17 mouse cellular contexts compared by ENCODE assay signal in genomic region chr10:62342512-62342911, GRCm38 (mm10). TPM values are rescaled to one million over a fixed set of nuclear protein-coding genes. Genes with fewer than 3 reads are reported as not detected.
DNase-seq lines count a peak whose midpoint lies in the region; ATAC-seq and TF ChIP-seq lines count a peak whose summit lies in the region.
"Had no signal": no experiment of that assay in that cellular context is flagged by ENCODE, and none has a peak within 500 bp of the region (broad histone marks: within the 10 kb centered on the region; RNA-seq: fewer than 3 reads in every experiment).

No protein-coding gene starts in this region.

- H3K9ac ChIP-seq in stomach, embryonic 16.5 days (ENCODE audit: low read length), result 0 out of 2 replicates have a peak overlapping the region, but pooled peaks have one; percentile 33
- H3K9ac ChIP-seq in stomach, postnatal 0 days (ENCODE audit: low read length), result no peak overlapping the region
- H3K9ac ChIP-seq in liver, embryonic 15.5 days, result peak overlapping the region; percentile 89
- H3K9ac ChIP-seq: embryonic facial prominence, embryonic 12.5 days; forebrain, embryonic 15.5 days; midbrain, embryonic 15.5 days; neural tube, embryonic 13.5 days had no signal

- no peak for TF ChIP-seq CTCF in stomach, postnatal 0 days (IDR thresholded peaks at IDR 0.05; ENCODE audit: low read depth)

- H3K36me3 ChIP-seq in stomach, embryonic 16.5 days (ENCODE audit: control insufficient read depth, insufficient read depth, low read length), result no peaks in the 10 kb centered on the region
- H3K36me3 ChIP-seq in stomach, postnatal 0 days (ENCODE audit: control insufficient read depth, insufficient read depth, low read length), result no peaks in the 10 kb centered on the region
- peaks cover 18% of the 10 kb centered on the region; the same call in 1 of the 2 replicates for H3K36me3 ChIP-seq in liver, embryonic 15.5 days (replicated peaks)
- H3K36me3 ChIP-seq: embryonic facial prominence, embryonic 12.5 days; forebrain, embryonic 15.5 days; midbrain, embryonic 15.5 days; neural tube, embryonic 13.5 days had no signal

- H3K27ac ChIP-seq in stomach, embryonic 16.5 days (ENCODE audit: low read length), result no peak overlapping the region
- H3K27ac ChIP-seq in stomach, postnatal 0 days (replicated peaks), result no peak overlapping the region
- peak overlapping the region; percentile 98 for H3K27ac ChIP-seq in liver, embryonic 15.5 days (replicated peaks)
- H3K27ac ChIP-seq: embryonic facial prominence, embryonic 12.5 days; forebrain, embryonic 15.5 days; kidney, postnatal 0 days; midbrain, embryonic 15.5 days; neural tube, embryonic 13.5 days had no signal

- H3K4me1 ChIP-seq in stomach, embryonic 16.5 days (ENCODE audit: control insufficient read depth, insufficient read depth, low read length), result peaks cover 21% of the 10 kb centered on the region
- H3K4me1 ChIP-seq in stomach, postnatal 0 days (replicated peaks; ENCODE audit: control insufficient read depth, insufficient read depth), result peaks cover 10% of the 10 kb centered on the region
- H3K4me1 ChIP-seq in liver, embryonic 15.5 days (replicated peaks), result peaks cover 77% of the 10 kb centered on the region

- no peak for TF ChIP-seq EP300 in stomach, postnatal 0 days (optimal IDR thresholded peaks at IDR 0.05)

- WGBS in stomach, embryonic 16.5 days, result 86% methylated on average over 6 of the region's 6 CpGs
- 86% methylated on average over 6 of the region's 6 CpGs for WGBS in stomach, postnatal 0 days
- 32% methylated on average over 6 of the region's 6 CpGs for WGBS in liver, embryonic 15.5 days (ENCODE audit: insufficient replicate concordance)

- intact Hi-C loops in left cerebral cortex, postnatal 36 days (cut with DNase I), result loop anchor here (5.0 kb wide), 2 partner anchors 65 to 70 kb away; no protein-coding TSS in a partner anchor
- intact Hi-C loops in heart, postnatal 10 days (cut with DNase I), result loop anchor here (5.0 to 10.0 kb wide), 2 partner anchors 62 to 65 kb away; no protein-coding TSS in a partner anchor

- no peak overlapping the region for H3K4me3 ChIP-seq in stomach, embryonic 16.5 days (replicated peaks; ENCODE audit: low read length)
- no peak overlapping the region for H3K4me3 ChIP-seq in stomach, postnatal 0 days (ENCODE audit: low read depth, low read length)
- H3K4me3 ChIP-seq in liver, embryonic 15.5 days (replicated peaks), result peak overlapping the region; percentile 88
- H3K4me3 ChIP-seq: embryonic facial prominence, embryonic 12.5 days; forebrain, embryonic 15.5 days; midbrain, embryonic 15.5 days; neural tube, embryonic 13.5 days had no signal

- peak; percentile 29 for DNase-seq in cerebellum, adult 9-11 months
- DNase-seq in cerebellum, adult 8-10 months, result no peak
- no peak for DNase-seq in stomach, postnatal 0 days (ENCODE audit: low spot score)
- DNase-seq in gastrocnemius, postnatal 4 days (ENCODE audit: low spot score in 2 of 2), result no peak
- no peak for DNase-seq in left cerebral cortex, postnatal 36 days (ENCODE audit: low spot score in 2 of 2)
- DNase-seq in heart, postnatal 10 days, result no peak
- DNase-seq: adrenal gland, postnatal 25 days; gastrocnemius, postnatal 14 days; left cerebral cortex, postnatal 4 days; lung, postnatal 14 days had no signal

- no peak overlapping the region for H3K4me2 ChIP-seq in stomach, embryonic 16.5 days (ENCODE audit: low read depth, low read length)
- H3K4me2 ChIP-seq in stomach, postnatal 0 days (replicated peaks; ENCODE audit: low read depth), result no peak overlapping the region
- H3K4me2 ChIP-seq in liver, embryonic 15.5 days, result peak overlapping the region; percentile 91
- H3K4me2 ChIP-seq: embryonic facial prominence, embryonic 12.5 days; forebrain, embryonic 15.5 days; midbrain, embryonic 15.5 days; neural tube, embryonic 13.5 days had no signal

- no peaks in the 10 kb centered on the region for H3K9me3 ChIP-seq in stomach, embryonic 16.5 days (replicated peaks; ENCODE audit: control insufficient read depth, low read length)
- H3K9me3 ChIP-seq in stomach, postnatal 0 days (ENCODE audit: control insufficient read depth, low read length), result no peaks in the 10 kb centered on the region
- H3K9me3 ChIP-seq in liver, embryonic 15.5 days (replicated peaks), result no peaks in the 10 kb centered on the region
- H3K9me3 ChIP-seq: embryonic facial prominence, embryonic 12.5 days; forebrain, embryonic 15.5 days; midbrain, embryonic 15.5 days; neural tube, embryonic 13.5 days had no signal

- no peak for ATAC-seq in stomach, embryonic 16.5 days (ENCODE audit: insufficient read depth, low FRiP score)
- no peak for ATAC-seq in stomach, postnatal 0 days (ENCODE audit: low FRiP score, low TSS enrichment)
- ATAC-seq in liver, embryonic 15.5 days (ENCODE audit: insufficient read depth), result peak; percentile 71
- ATAC-seq: forebrain, embryonic 15.5 days; midbrain, embryonic 15.5 days had no signal

- H3K27me3 ChIP-seq in stomach, embryonic 16.5 days (ENCODE audit: control insufficient read depth, insufficient read depth, low read length), result no peaks in the 10 kb centered on the region
- no peaks in the 10 kb centered on the region for H3K27me3 ChIP-seq in stomach, postnatal 0 days (ENCODE audit: control insufficient read depth, insufficient read depth, low read length)
- no peaks in the 10 kb centered on the region for H3K27me3 ChIP-seq in liver, embryonic 15.5 days
- H3K27me3 ChIP-seq: embryonic facial prominence, embryonic 12.5 days; forebrain, embryonic 15.5 days; midbrain, embryonic 15.5 days; neural tube, embryonic 13.5 days had no signal

RNA-seq across cellular contexts. Expression of gene Hk1, which starts 37.2 kb away (rescaled TPM):
- 55.0 and 67.0 TPM in 2 replicates for polyA plus RNA-seq in stomach, embryonic 16.5 days (2015; fragmentation: Nextera tagmentation; extraction: Ambion mirVana)
- polyA plus RNA-seq in stomach, postnatal 0 days (2015; fragmentation: Nextera tagmentation; extraction: Ambion mirVana), result 35.6 and 36.5 TPM in 2 replicates
- polyA plus RNA-seq in liver, embryonic 15.5 days (2015; fragmentation: Nextera tagmentation; extraction: Ambion mirVana), result 85.1 and 99.9 TPM in 2 replicates
- 10 to 100 TPM; 26.1 to 27.2 TPM for total RNA-seq in gastrocnemius, postnatal 4 days (2021)
- total RNA-seq in left cerebral cortex, postnatal 36 days (2021), result 100 to 1,000 TPM; 310 to 327 TPM
- total RNA-seq in heart, postnatal 10 days (2021), result 100 to 1,000 TPM; 167 to 178 TPM

Comparison
In these comparisons a context has a peak if more than half of its experiments do, and no peak if none do; other contexts are left out.
1. RNA of gene Hk1, which starts 37.2 kb away (total RNA-seq): 310 to 327 TPM in left cerebral cortex, postnatal 36 days and 167 to 178 TPM in heart, postnatal 10 days; 26.1 to 27.2 TPM in gastrocnemius, postnatal 4 days; every median in the first group is over 4 times any median in the second.